In the genomic region with DNA sequence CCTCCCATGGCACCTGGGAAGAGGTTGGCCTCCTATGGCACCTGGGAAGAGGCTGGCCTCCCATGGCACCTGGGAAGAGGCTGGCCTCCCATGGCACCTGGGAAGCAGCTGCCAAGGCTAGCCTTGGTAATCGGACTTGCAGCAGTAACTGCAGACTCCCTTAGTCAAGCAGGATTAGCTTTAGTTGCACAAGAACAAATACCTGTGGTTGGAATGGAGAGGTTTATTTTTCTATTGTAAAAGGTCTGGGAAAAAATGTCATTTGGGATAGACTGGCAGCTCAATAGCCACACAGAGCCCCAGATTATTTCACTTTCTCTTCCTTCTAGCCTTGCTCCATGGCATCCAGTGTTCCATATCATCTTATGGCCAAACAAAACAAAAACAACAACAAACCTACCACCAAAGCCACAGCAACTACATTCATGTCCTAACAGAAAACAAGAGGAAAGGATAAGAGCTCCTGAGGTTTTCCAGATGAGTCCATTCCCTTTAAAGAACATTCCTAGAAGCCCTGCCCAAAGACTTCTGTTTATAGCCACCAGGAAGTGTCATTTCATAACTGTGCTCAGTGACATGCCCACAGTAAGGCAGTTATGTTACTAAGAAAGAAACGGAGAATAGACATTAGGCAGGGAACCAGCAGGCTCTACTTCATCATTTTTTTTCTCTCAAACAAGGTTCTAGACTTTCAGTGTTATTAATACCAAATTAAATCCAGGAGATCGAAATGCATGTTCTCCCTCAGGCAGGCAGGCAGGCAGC, we compare ENCODE assay signal across 19 mouse cellular contexts. TPM values are rescaled to one million over a fixed set of nuclear protein-coding genes. Genes with fewer than 3 reads are reported as not detected.
A peak's percentile ranks its signal among the peaks of the same experiment; 100 is the strongest.
DNase-seq lines count a peak whose midpoint lies in the region; ATAC-seq lines count a peak whose summit lies in the region.
"Had no signal": no experiment of that assay in that cellular context is flagged by ENCODE, and none has a peak within 500 bp of the region (broad histone marks: within the 10 kb centered on the region; RNA-seq: fewer than 3 reads in every experiment).

No protein-coding gene starts in this region.

- peaks cover 88% of the 10 kb centered on the region for H3K79me2 ChIP-seq in macrophage (ENCODE audit: inconsistent target)

- no peak for ATAC-seq in heart, embryonic 12.5 days (ENCODE audit: insufficient number of reproducible peaks, low FRiP score)
- ATAC-seq in hindbrain, embryonic 14.5 days (ENCODE audit: low FRiP score) = no peak
- ATAC-seq: CD4-positive, CD25-positive, alpha-beta regulatory T cell, adult 4 months; forebrain, embryonic 16.5 days had no signal

- H3K9ac ChIP-seq in heart, embryonic 12.5 days = no peak overlapping the region
- H3K9ac ChIP-seq in hindbrain, embryonic 14.5 days = no peak overlapping the region
- H3K9ac ChIP-seq: embryonic facial prominence, embryonic 15.5 days; liver, embryonic 14.5 days; midbrain, embryonic 12.5 days had no signal

- H3K9me3 ChIP-seq in heart, embryonic 12.5 days (replicated peaks) = no peaks in the 10 kb centered on the region
- no peaks in the 10 kb centered on the region for H3K9me3 ChIP-seq in hindbrain, embryonic 14.5 days (ENCODE audit: control insufficient read depth, low read length)
- H3K9me3 ChIP-seq: embryonic facial prominence, embryonic 15.5 days; hindbrain, embryonic 10.5 days; midbrain, embryonic 12.5 days had no signal

- no peak overlapping the region for H3K4me3 ChIP-seq in heart, embryonic 12.5 days
- H3K4me3 ChIP-seq in macrophage (ENCODE audit: inconsistent target) = no peak overlapping the region
- H3K4me3 ChIP-seq in hindbrain, embryonic 14.5 days (replicated peaks; ENCODE audit: low read length) = no peak overlapping the region
- H3K4me3 ChIP-seq: embryonic facial prominence, embryonic 15.5 days; hindbrain, embryonic 10.5 days; midbrain, embryonic 12.5 days had no signal

- DNase-seq in heart, adult 18-20 months = no peak
- peak; percentile 5 for DNase-seq in NIH3T3 (ENCODE audit: low read depth)
- DNase-seq in brain, adult 2 months (ENCODE audit: low read depth, low spot score) = peak; percentile 42
- no peak for DNase-seq in adrenal gland, postnatal 25 days
- DNase-seq in urinary bladder, postnatal 36 days (ENCODE audit: low spot score in 2 of 2) = no peak
- no peak for DNase-seq in hindbrain, embryonic 14.5 days (ENCODE audit: low spot score)
- DNase-seq: adrenal gland, adult 2 months; kidney, postnatal 14 days; layer of hippocampus, postnatal 36 days; right cerebral cortex, postnatal 14 days; thymus, adult 18-20 months had no signal

- no peak overlapping the region for H3K4me2 ChIP-seq in heart, embryonic 12.5 days
- H3K4me2 ChIP-seq in hindbrain, embryonic 14.5 days (replicated peaks) = no peak overlapping the region
- H3K4me2 ChIP-seq: embryonic facial prominence, embryonic 15.5 days; midbrain, embryonic 12.5 days had no signal

- no peaks in the 10 kb centered on the region for H3K27me3 ChIP-seq in heart, embryonic 12.5 days (replicated peaks)
- H3K27me3 ChIP-seq in hindbrain, embryonic 14.5 days (ENCODE audit: control insufficient read depth, insufficient read depth, low read length) = no peaks in the 10 kb centered on the region
- H3K27me3 ChIP-seq: embryonic facial prominence, embryonic 15.5 days; midbrain, embryonic 12.5 days had no signal

- H3K36me3 ChIP-seq in heart, embryonic 12.5 days = no peaks in the 10 kb centered on the region
- H3K36me3 ChIP-seq in macrophage (ENCODE audit: inconsistent target) = no peaks in the 10 kb centered on the region
- H3K36me3 ChIP-seq in hindbrain, embryonic 14.5 days (replicated peaks; ENCODE audit: control insufficient read depth, insufficient read depth) = no peaks in the 10 kb centered on the region
- H3K36me3 ChIP-seq: embryonic facial prominence, embryonic 15.5 days; hindbrain, embryonic 10.5 days; midbrain, embryonic 12.5 days had no signal

- WGBS in heart, embryonic 12.5 days = 68% methylated on average over 3 of the region's 3 CpGs
- 21% methylated on average over 3 of the region's 3 CpGs for WGBS in macrophage (ENCODE audit: missing documents)
- WGBS in hindbrain, embryonic 14.5 days = 85% methylated on average over 3 of the region's 3 CpGs

- H3K4me1 ChIP-seq in heart, embryonic 12.5 days (replicated peaks) = peaks cover 9% of the 10 kb centered on the region; the same call in 1 of the 2 replicates
- no peaks in the 10 kb centered on the region for H3K4me1 ChIP-seq in hindbrain, embryonic 14.5 days (replicated peaks; ENCODE audit: control insufficient read depth, insufficient read depth, low read length)
- H3K4me1 ChIP-seq: hindbrain, embryonic 10.5 days; midbrain, embryonic 12.5 days had no signal

- peak overlapping the region; percentile 47 for H3K27ac ChIP-seq in heart, embryonic 12.5 days (ENCODE audit: poor library complexity, severe bottlenecking)
- 0 out of 2 replicates have a peak overlapping the region, but pooled peaks have one; percentile 0 for H3K27ac ChIP-seq in macrophage
- H3K27ac ChIP-seq in hindbrain, embryonic 14.5 days = no peak overlapping the region
- H3K27ac ChIP-seq: embryonic facial prominence, embryonic 15.5 days; hindbrain, embryonic 10.5 days; liver, embryonic 14.5 days; midbrain, embryonic 12.5 days had no signal

RNA-seq across cellular contexts. Expression of a gene that starts 46.7 kb away (rescaled TPM):
- polyA plus RNA-seq in heart, embryonic 12.5 days (2016; fragmentation: Nextera tagmentation; extraction: Ambion mirVana) = 8.3 and 8.7 TPM in 2 replicates
- total RNA-seq in heart, adult 18-20 months (2021) = 10 to 100 TPM; 28.9 to 29.0 TPM
- 100 to 1,000 TPM in 16 of 26 experiments, 10 to 100 TPM in 10; 22.8 to 137 (median 105) TPM for total RNA-seq in macrophage (2018; cell fraction: chromatin; rRNA removed)
- 10 to 100 TPM; 21.1 to 42.1 (median 30.2) TPM for total RNA-seq in macrophage (2018; cell fraction: cytosol; rRNA removed)
- total RNA-seq in macrophage (2018; cell fraction: nucleus; rRNA removed) = 10 to 100 TPM; 18.5 to 87.3 (median 61.7) TPM
- polyA plus RNA-seq in macrophage (2018) = 16.5 to 19.9 TPM (median 19.2 TPM) in 3 replicates
- 48.0 and 52.2 TPM in 2 replicates for total RNA-seq in adrenal gland, postnatal 25 days (2021)
- 17.8 and 19.4 TPM in 2 replicates for polyA plus RNA-seq in hindbrain, embryonic 14.5 days (2014; fragmentation: Nextera tagmentation; extraction: Ambion mirVana)

Comparison
In these comparisons a context has a peak if more than half of its experiments do, and no peak if none do; other contexts are left out.
1. DNase-seq: peak in NIH3T3 (single experiment) and brain, adult 2 months (single experiment); none in heart, adult 18-20 months (0 of 2), adrenal gland, postnatal 25 days (single experiment), urinary bladder, postnatal 36 days (0 of 2) and hindbrain, embryonic 14.5 days (single experiment).